Mouse (Mus musculus) ES-Bruce4 (cell line): ENCODE data around the gene Nat8f5.
"Not testable (repeated sequence)": the region's sequence is repeated elsewhere in the genome, so short reads cannot be mapped to it uniquely, and the experiment has no call there.

Experiments
- CTCF ChIP-seq: IDR thresholded peaks from one replicate; pipeline ENCODE4 v1.8.1; 2011; ENCODE audit warnings: low read depth, low read length
- EP300 ChIP-seq: IDR thresholded peaks from 2 replicates; pipeline ENCODE4 v1.6.1; 2011; ENCODE audit warnings: low read depth, low read length; ENCODE audit not compliant: insufficient read depth
- POLR2A ChIP-seq: IDR thresholded peaks from one replicate; pipeline ENCODE4 v1.8.1; 2011; ENCODE audit warnings: low read length; ENCODE audit not compliant: insufficient read depth

- not testable (repeated sequence) for TF ChIP-seq POLR2A, CTCF, EP300
These were observed 45.4 kb upstream of the Nat8f5 start for GRCm38 (mm10) chr6:85866166-85866565.
